Mouse (Mus musculus) heart, embryonic 15.5 days (tissue): Measurements from ENCODE around the gene Pi16. TPM values are rescaled to one million over a fixed set of nuclear protein-coding genes. Genes with fewer than 3 reads are reported as not detected.

Source experiments
- ATAC-seq: fragments of 200-750 bp; cut with Nextera tagmentation; replicated peaks from 2 replicates; pipeline ENCODE4 v1.8.0; 2017; ENCODE audit warnings: low read depth, moderate TSS enrichment; ENCODE audit not compliant: insufficient number of reproducible peaks, insufficient read depth, low FRiP score
- H3K27ac ChIP-seq: fragments of 300-500 bp; sonication (generic); 2 replicates; pipeline ENCODE4 v1.5.1; 2015; ENCODE audit warnings: mild to moderate bottlenecking, inconsistent platforms
- H3K27me3 ChIP-seq: fragments of 300-500 bp; sonication (generic); 2 replicates; pipeline ENCODE4 v1.6.1; 2015; ENCODE audit warnings: inconsistent platforms
- H3K36me3 ChIP-seq: fragments of 300-500 bp; sonication (generic); 2 replicates; pipeline ENCODE4 v1.6.1; 2015; ENCODE audit warnings: mild to moderate bottlenecking, inconsistent platforms
- H3K4me1 ChIP-seq: fragments of 300-500 bp; sonication (generic); replicated peaks from 2 replicates; pipeline ENCODE4 v1.6.1; 2015; ENCODE audit warnings: inconsistent platforms
- H3K4me2 ChIP-seq: fragments of 300-500 bp; sonication (generic); 2 replicates; pipeline ENCODE4 v1.6.1; 2015; ENCODE audit warnings: inconsistent platforms, mild to moderate bottlenecking, moderate library complexity
- H3K4me3 ChIP-seq: fragments of 300-500 bp; sonication (generic); 2 replicates; pipeline ENCODE4 v1.5.1; 2015; ENCODE audit warnings: mild to moderate bottlenecking, inconsistent platforms
- H3K9ac ChIP-seq: fragments of 300-500 bp; sonication (generic); 2 replicates; pipeline ENCODE4 v1.6.1; 2015; ENCODE audit warnings: mild to moderate bottlenecking, inconsistent platforms
- H3K9me3 ChIP-seq: fragments of 300-500 bp; sonication (generic); replicated peaks from 2 replicates; pipeline ENCODE4 v1.6.1; 2016; ENCODE audit warnings: inconsistent platforms
- WGBS: fragments of 180-500 bp; shearing (Covaris S2); methylation state at CpG from one replicate; pipeline ENCODE4 v1.1.7; 2015; ENCODE audit warnings: mixed read lengths; 5-methylcytosine and 5-hydroxymethylcytosine counted together
- polyA plus RNA-seq: library from polyadenylated mRNA; unstranded; fragments of >200 nt; fragmentation: Nextera tagmentation; extraction: Ambion mirVana; gene quantifications from 2 replicates; pipeline ENCODE4 v1.2.1, GENCODE M21; 2015

The Pi16 gene
- polyA plus RNA-seq, 1 experiment from 2014 or later = 4.3 TPM

GRCm38 (mm10) chr17:29361982-29362691 is 44.7 kb downstream of the Pi16 start:
- WGBS = 40% methylated on average over 8 of the region's 8 CpGs
- Histone ChIP-seq H3K9me3 (no peaks in the 10 kb centered on the region), H3K4me3 (no peak overlapping the region), H3K4me1 (peaks cover 14% of the 10 kb centered on the region), H3K9ac (no peak overlapping the region), H3K27me3 (0 out of 2 replicates have a peak, but pooled peaks cover 3% of the 10 kb centered on the region), H3K36me3 (no peaks in the 10 kb centered on the region), H3K27ac (no peak overlapping the region), H3K4me2 (no peak overlapping the region)
- ATAC-seq = no peak

- ATAC-seq = no peak
- Histone ChIP-seq H3K4me1 (peaks cover 11% of the 10 kb centered on the region), H3K4me3 (no peak overlapping the region), H3K9me3 (no peaks in the 10 kb centered on the region), H3K27ac (no peak overlapping the region), H3K4me2 (no peak overlapping the region), H3K9ac (no peak overlapping the region), H3K27me3 (0 out of 2 replicates have a peak, but pooled peaks cover 6% of the 10 kb centered on the region), H3K36me3 (no peaks in the 10 kb centered on the region)
- 75% methylated on average over 8 of the region's 8 CpGs for WGBS
Measured at GRCm38 (mm10) chr17:29363109-29363508, 45.6 kb downstream of the Pi16 start.

- Histone ChIP-seq H3K4me1 (peaks cover 11% of the 10 kb centered on the region), H3K9ac (no peak overlapping the region), H3K27me3 (0 out of 2 replicates have a peak, but pooled peaks cover 9% of the 10 kb centered on the region), H3K27ac (no peak overlapping the region), H3K36me3 (no peaks in the 10 kb centered on the region), H3K4me3 (no peak overlapping the region), H3K4me2 (no peak overlapping the region), H3K9me3 (no peaks in the 10 kb centered on the region)
- WGBS = 83% methylated on average over 13 of the region's 13 CpGs
- ATAC-seq = no peak
Measured at GRCm38 (mm10) chr17:29365105-29365621, 47.7 kb downstream of the Pi16 start.

GRCm38 (mm10) chr17:29368726-29369125 is 51.2 kb downstream of the Pi16 start:
- no peaks in the 10 kb centered on the region for H3K9me3 ChIP-seq
- 0 out of 2 replicates have a peak, but pooled peaks cover 9% of the 10 kb centered on the region for H3K27me3 ChIP-seq
- 0 out of 2 replicates have a peak, but pooled peaks cover 5% of the 10 kb centered on the region for H3K4me1 ChIP-seq
- no peak overlapping the region for H3K27ac ChIP-seq
- WGBS = 33% methylated on average over 7 of the region's 7 CpGs
- H3K36me3 ChIP-seq = no peaks in the 10 kb centered on the region
- no peak for ATAC-seq
- H3K9ac ChIP-seq = no peak overlapping the region
- no peak overlapping the region for H3K4me3 ChIP-seq
- H3K4me2 ChIP-seq = no peak overlapping the region

- WGBS = 8% methylated on average over 5 of the region's 5 CpGs
- H3K27ac ChIP-seq = no peak overlapping the region
- 0 out of 2 replicates have a peak, but pooled peaks cover 5% of the 10 kb centered on the region for H3K4me1 ChIP-seq
- H3K4me2 ChIP-seq = no peak overlapping the region
- ATAC-seq = no peak; the same call in 1 of the 2 replicates
- H3K9ac ChIP-seq = no peak overlapping the region
- H3K9me3 ChIP-seq = no peaks in the 10 kb centered on the region
- no peak overlapping the region for H3K4me3 ChIP-seq
- H3K27me3 ChIP-seq = 0 out of 2 replicates have a peak, but pooled peaks cover 9% of the 10 kb centered on the region
- no peaks in the 10 kb centered on the region for H3K36me3 ChIP-seq
Measured at GRCm38 (mm10) chr17:29370984-29371723, 53.7 kb downstream of the Pi16 start.

- H3K27me3 ChIP-seq = no peaks in the 10 kb centered on the region
- H3K9ac ChIP-seq = no peak overlapping the region
- H3K4me2 ChIP-seq = no peak overlapping the region
- H3K27ac ChIP-seq = no peak overlapping the region
- H3K4me3 ChIP-seq = no peak overlapping the region
- no peaks in the 10 kb centered on the region for H3K36me3 ChIP-seq
- H3K4me1 ChIP-seq = 0 out of 2 replicates have a peak, but pooled peaks cover 5% of the 10 kb centered on the region
- H3K9me3 ChIP-seq = no peaks in the 10 kb centered on the region
- ATAC-seq = no peak
- WGBS = 78% methylated on average over 10 of the region's 10 CpGs
Measured at GRCm38 (mm10) chr17:29375871-29376270, 58.4 kb downstream of the Pi16 start.

- 61% methylated on average over 8 of the region's 8 CpGs for WGBS
- no peak for ATAC-seq
Measured at GRCm38 (mm10) chr17:29378056-29378455, 60.6 kb downstream of the Pi16 start.

More at GRCm38 (mm10) chr17:29378056-29378455, 60.6 kb downstream of the Pi16 start:
- Histone ChIP-seq H3K27ac (no peak overlapping the region), H3K36me3 (no peaks in the 10 kb centered on the region), H3K9ac (no peak overlapping the region), H3K4me1 (0 out of 2 replicates have a peak, but pooled peaks cover 5% of the 10 kb centered on the region), H3K4me2 (no peak overlapping the region), H3K27me3 (no peaks in the 10 kb centered on the region), H3K4me3 (no peak overlapping the region), H3K9me3 (no peaks in the 10 kb centered on the region)

Other genes with a start within 250 kb of the Pi16 start
- 53.3 and 64.4 TPM in 2 replicates for gene Cdkn1a, start 226.7 kb upstream of the Pi16 start, polyA plus RNA-seq
- gene Rab44, start 203.5 kb upstream of the Pi16 start, polyA plus RNA-seq = 0.66 and 3.1 TPM in 2 replicates
- 14.9 and 17.9 TPM in 2 replicates for gene Cpne5, start 79.5 kb upstream of the Pi16 start, polyA plus RNA-seq
- 86.8 and 107 TPM in 2 replicates for gene Ppil1, start 53.5 kb upstream of the Pi16 start, polyA plus RNA-seq
- 91.1 and 96.0 TPM in 2 replicates for gene BC004004, start 48.9 kb upstream of the Pi16 start, polyA plus RNA-seq
- 224 and 299 TPM in 2 replicates for gene Mtch1, start 30.3 kb downstream of the Pi16 start, polyA plus RNA-seq
- 3.0 and 7.0 TPM in 2 replicates for gene Fgd2, start 43.2 kb downstream of the Pi16 start, polyA plus RNA-seq
- gene Pim1, start 173.1 kb downstream of the Pi16 start, polyA plus RNA-seq = 17.9 and 18.2 TPM in 2 replicates
- not detected in 2 replicates for gene Gm17657, start 232.0 kb downstream of the Pi16 start, polyA plus RNA-seq
- gene Tbc1d22b, start 232.1 kb downstream of the Pi16 start, polyA plus RNA-seq = 8.5 and 13.0 TPM in 2 replicates
- gene Tmem217, start 234.7 kb downstream of the Pi16 start, polyA plus RNA-seq = 0.62 and 1.0 TPM in 2 replicates